Mouse (Mus musculus) brain, adult 10 weeks (tissue): ENCODE results near the gene Slc12a4. TPM values are rescaled to one million over a fixed set of nuclear protein-coding genes. Genes with fewer than 3 reads are reported as not detected.

Experiments
- polyA plus RNA-seq: library from polyadenylated mRNA; stranded (reverse); fragments of 350-450 nt; fragmentation: Illumina TruSeq; extraction: RNeasy Lipid Tissue Mini Kit (QIAGEN cat#74804); gene quantifications from one replicate; pipeline ENCODE4 v1.2.3, GENCODE M21; 2015; ENCODE audit warnings: low read depth, low replicate concordance

Slc12a4 gene
- 14.4 TPM for polyA plus RNA-seq

DNA sequence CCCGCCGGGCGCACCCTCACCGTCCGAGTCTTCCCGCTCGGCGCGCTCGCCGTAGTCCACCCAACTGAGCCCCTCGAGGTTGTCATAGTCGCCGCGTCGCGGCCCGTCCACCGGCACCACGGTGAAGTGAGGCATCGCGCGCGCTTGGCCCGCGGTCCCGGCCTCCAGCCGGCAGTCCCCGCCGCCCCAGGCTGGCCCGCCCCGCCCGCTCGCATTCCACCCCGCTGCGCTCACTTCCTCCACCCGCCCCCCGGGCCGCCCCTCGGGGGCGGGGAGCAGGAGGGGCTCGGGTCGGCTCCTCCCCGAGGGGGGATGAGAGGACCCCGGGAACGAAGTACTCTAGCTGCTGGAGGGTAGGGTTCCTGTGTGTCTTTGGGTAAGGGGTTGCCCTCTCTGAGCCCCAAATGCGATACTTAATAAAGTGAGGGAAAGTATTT is at the start of gene Slc12a4:
Gene Slc12a4, minus strand, starts transcription at position 193 of the 437 bp plus-strand sequence.

DNA sequence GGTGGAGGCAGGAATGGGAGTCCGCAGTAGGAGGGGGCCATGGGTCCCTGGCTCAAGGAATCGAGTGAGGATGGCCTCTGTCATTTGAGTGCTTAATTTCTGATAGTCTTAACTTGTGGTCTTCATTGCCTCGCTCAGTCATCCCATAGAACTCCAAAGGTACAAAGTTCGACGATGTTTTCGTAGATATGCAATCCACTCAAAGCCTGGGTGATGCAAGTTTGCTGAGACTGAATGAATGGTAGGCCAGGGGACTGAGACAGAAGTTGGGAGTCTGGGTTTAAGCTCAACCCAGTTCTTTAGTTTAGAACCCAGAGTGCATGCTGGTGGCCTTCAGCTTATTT is 45.7 kb upstream of the Slc12a4 start, which contains the start of gene Ddx28:
Gene Ddx28, minus strand, starts transcription at position 240 of the 344 bp plus-strand sequence.

GRCm38 (mm10) chr8:106005875-106006274 is 40.0 kb upstream of the Slc12a4 start, which contains the start of gene Dpep2nb:
Gene Dpep2nb, minus strand, starts transcription at chr8:106005975.

GRCm38 (mm10) chr8:105990856-105991387 is 25.0 kb upstream of the Slc12a4 start, which contains the start of gene Dus2:
Gene Dus2, plus strand, starts transcription at chr8:105991337.

DNA sequence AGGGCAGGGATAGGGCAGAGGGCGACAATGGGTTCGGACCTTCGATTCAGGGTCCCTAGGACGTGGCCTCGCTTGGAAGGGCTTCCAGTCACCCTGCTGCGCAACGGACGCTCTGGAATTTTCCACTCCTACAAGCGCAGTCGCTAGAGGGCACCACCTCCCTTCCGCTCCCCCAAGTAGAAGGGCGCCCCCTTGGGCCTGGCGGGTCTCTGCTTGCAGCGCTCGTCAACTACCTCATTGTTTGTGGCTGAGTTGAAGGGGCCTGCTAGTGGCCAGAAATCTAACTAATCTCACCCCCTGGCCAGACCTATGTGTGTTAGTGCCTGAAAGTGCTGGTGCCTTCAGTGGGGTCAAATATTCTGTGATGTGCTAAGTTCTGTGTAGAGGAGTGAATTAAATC is 13.4 kb upstream of the Slc12a4 start, which contains the start of gene Dpep3:
Gene Dpep3, minus strand, starts transcription at position 105 of the 400 bp plus-strand sequence.

GRCm38 (mm10) chr8:105943321-105943739 is 22.6 kb downstream of the Slc12a4 start, which contains the start of gene Lcat:
Gene Lcat, minus strand, starts transcription at chr8:105943382.

GRCm38 (mm10) chr8:105938306-105938669 is 27.6 kb downstream of the Slc12a4 start, which contains the start of gene Psmb10:
Gene Psmb10, minus strand, starts transcription at chr8:105938444.

DNA sequence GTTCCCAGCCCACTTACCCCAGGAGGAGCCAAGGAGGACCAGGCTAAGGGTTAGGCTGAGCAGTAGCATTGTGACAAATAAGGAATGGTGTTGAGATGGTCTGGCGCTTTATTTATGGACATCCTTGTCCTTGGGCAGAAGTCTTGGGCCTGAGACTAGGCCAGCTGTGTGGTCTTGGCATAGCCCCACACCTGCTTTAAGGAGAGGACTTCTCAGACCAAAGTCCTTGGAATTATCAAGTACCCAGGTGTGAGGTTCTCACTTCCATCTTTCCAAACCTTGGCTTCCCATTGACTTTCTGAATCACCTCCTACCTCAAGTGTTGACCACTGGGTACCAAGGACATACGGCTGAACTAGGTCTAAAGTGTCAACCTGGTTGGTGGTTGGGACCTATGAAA is 32.1 kb downstream of the Slc12a4 start, which contains the start of gene Ctrl:
Gene Ctrl, minus strand, starts transcription at position 101 of the 400 bp plus-strand sequence.

GRCm38 (mm10) chr8:105900180-105900940 is 65.5 kb downstream of the Slc12a4 start, which contains the start of gene Pskh1:
Gene Pskh1, plus strand, starts transcription at chr8:105900441.

Other genes with a start within 250 kb of the Slc12a4 start
- 22.9 TPM for gene Gfod2, start 207.4 kb downstream of the Slc12a4 start, polyA plus RNA-seq
- 17.1 TPM for gene Ranbp10, start 138.7 kb downstream of the Slc12a4 start, polyA plus RNA-seq
- gene Tsnaxip1, start 138.4 kb downstream of the Slc12a4 start, polyA plus RNA-seq, result 0.71 TPM
- gene Cenpt, start 112.8 kb downstream of the Slc12a4 start, polyA plus RNA-seq, result 13.9 TPM
- gene Thap11, start 111.0 kb downstream of the Slc12a4 start, polyA plus RNA-seq, result 37.5 TPM
- gene Nutf2, start 105.5 kb downstream of the Slc12a4 start, polyA plus RNA-seq, result 102 TPM
- 36.3 TPM for gene Edc4, start 85.2 kb downstream of the Slc12a4 start, polyA plus RNA-seq
- gene Nrn1l, start 72.5 kb downstream of the Slc12a4 start, polyA plus RNA-seq, result 2.5 TPM
- 5.9 TPM for gene Pskh1, start 65.7 kb downstream of the Slc12a4 start, polyA plus RNA-seq
- 2.1 TPM for gene Ctrl, start 32.2 kb downstream of the Slc12a4 start, polyA plus RNA-seq
- 111 TPM for gene Psmb10, start 27.7 kb downstream of the Slc12a4 start, polyA plus RNA-seq
- gene Lcat, start 22.7 kb downstream of the Slc12a4 start, polyA plus RNA-seq, result 38.2 TPM
- not detected for gene Dpep3, start 13.3 kb upstream of the Slc12a4 start, polyA plus RNA-seq
- 21.1 TPM for gene Dus2, start 25.2 kb upstream of the Slc12a4 start, polyA plus RNA-seq
- not detected for gene Dpep2nb, start 39.9 kb upstream of the Slc12a4 start, polyA plus RNA-seq
- gene Ddx28, start 45.8 kb upstream of the Slc12a4 start, polyA plus RNA-seq, result 11.2 TPM
- 6.3 TPM for gene Nfatc3, start 92.7 kb upstream of the Slc12a4 start, polyA plus RNA-seq
- 0.79 TPM for gene Esrp2, start 170.9 kb upstream of the Slc12a4 start, polyA plus RNA-seq
- gene Pla2g15, start 184.3 kb upstream of the Slc12a4 start, polyA plus RNA-seq, result 22.0 TPM
- gene Slc7a6, start 202.8 kb upstream of the Slc12a4 start, polyA plus RNA-seq, result 20.8 TPM
- gene Slc7a6os, start 244.8 kb upstream of the Slc12a4 start, polyA plus RNA-seq, result 42.2 TPM
- gene Prmt7, start 244.8 kb upstream of the Slc12a4 start, polyA plus RNA-seq, result 36.2 TPM